Mouse (Mus musculus) stomach, adult 2 months (tissue): ENCODE results near the gene Fads1. TPM values are rescaled to one million over a fixed set of nuclear protein-coding genes. Genes with fewer than 3 reads are reported as not detected.

Source experiments
- polyA plus RNA-seq: library from polyadenylated mRNA; depleted of rRNA; stranded (reverse); fragments of >200 nt; gene quantifications from 2 replicates; pipeline ENCODE4 v1.2.3, GENCODE M21; 2012; rRNA removed

The Fads1 gene
- 7.0 and 8.6 TPM in 2 replicates for polyA plus RNA-seq

GRCm38 (mm10) chr19:10182670-10183298 lies at the start of gene Fads1:
TSS of gene Fads1 (plus strand) at chr19:10182888.

GRCm38 (mm10) chr19:10203848-10204615 lies 21.3 kb downstream of the Fads1 start, which contains the start of the genes Tmem258 and Fen1:
TSS of gene Tmem258 (plus strand) at chr19:10204014.
TSS of gene Fen1 (minus strand) at chr19:10204169.

DNA sequence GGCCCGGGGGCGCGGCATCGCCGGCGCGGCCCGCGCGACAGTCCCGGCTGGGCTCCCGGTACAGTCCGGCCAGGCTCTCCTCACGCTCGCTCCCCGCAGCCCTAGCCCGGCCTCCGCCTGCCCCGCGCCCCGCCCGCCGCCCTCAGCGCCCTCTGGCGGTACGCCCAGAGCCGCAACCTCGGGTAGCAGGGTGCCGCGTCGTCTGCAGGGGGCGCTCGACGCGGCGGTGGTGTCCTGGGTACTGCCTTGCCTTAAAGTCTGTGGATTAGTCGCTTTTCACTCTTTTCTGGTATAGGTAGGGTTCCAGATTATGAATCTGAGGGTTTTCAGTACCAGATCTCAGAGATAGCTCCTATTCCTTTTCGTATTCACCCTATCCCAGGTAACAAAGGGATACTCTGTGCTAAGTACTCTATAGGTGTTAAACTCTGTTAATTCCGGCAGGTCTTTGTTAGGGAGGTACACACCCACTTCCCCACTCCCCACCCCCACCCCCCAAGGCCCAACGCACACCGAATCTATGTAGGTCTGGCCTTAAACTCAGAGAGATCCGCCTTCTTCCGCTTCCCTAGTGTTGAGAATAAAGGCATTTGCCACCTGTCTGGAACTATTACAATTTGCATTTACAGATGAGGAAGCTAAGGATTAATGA lies 58.1 kb downstream of the Fads1 start, which contains the start of gene Myrf:
Gene Myrf, minus strand, starts transcription at position 95 of the 652 bp plus-strand sequence.

Other genes starting within 250 kb of the Fads1 start
- 7,375 and 13,310 TPM in 2 replicates for gene Fth1, start 202.3 kb upstream of the Fads1 start, polyA plus RNA-seq
- gene Best1, start 181.3 kb upstream of the Fads1 start, polyA plus RNA-seq = 0.26 and 0.44 TPM in 2 replicates
- gene Rab3il1, start 181.2 kb upstream of the Fads1 start, polyA plus RNA-seq = 4.8 TPM in 2 replicates
- gene Fads3, start 141.3 kb upstream of the Fads1 start, polyA plus RNA-seq = 71.6 and 92.9 TPM in 2 replicates
- 13.9 and 15.2 TPM in 2 replicates for gene Fads2, start 81.1 kb upstream of the Fads1 start, polyA plus RNA-seq
- gene Tmem258, start 21.1 kb downstream of the Fads1 start, polyA plus RNA-seq = 43.9 and 62.3 TPM in 2 replicates
- 3.4 and 3.7 TPM in 2 replicates for gene Fen1, start 21.3 kb downstream of the Fads1 start, polyA plus RNA-seq
- gene Myrf, start 57.9 kb downstream of the Fads1 start, polyA plus RNA-seq = 129 and 137 TPM in 2 replicates
- 7.9 and 8.8 TPM in 2 replicates for gene Dagla, start 122.0 kb downstream of the Fads1 start, polyA plus RNA-seq
- 4.6 and 5.7 TPM in 2 replicates for gene Syt7, start 206.2 kb downstream of the Fads1 start, polyA plus RNA-seq